Mouse (Mus musculus): ENCODE measurements around the gene Grik1. TPM values are rescaled to one million over a fixed set of nuclear protein-coding genes. Genes with fewer than 3 reads are reported as not detected.

The Grik1 gene
- polyA plus RNA-seq, 1 experiment from 2014 or later, result 0.39 TPM

- peak; percentile 79 for ATAC-seq (ENCODE audit: insufficient read depth)
- H3K9me3 ChIP-seq (ENCODE audit: low read depth, low read length), result no peaks in the 10 kb centered on the region
- no peak for TF ChIP-seq CTCF (IDR thresholded peaks at IDR 0.05; ENCODE audit: low read depth)
- H3K4me3 ChIP-seq (ENCODE audit: low read depth, low read length), result no peak overlapping the region
- 9% methylated on average over 1 of the region's 1 CpGs for WGBS
- no peak overlapping the region for H3K4me2 ChIP-seq
- no peak overlapping the region for H3K9ac ChIP-seq
- H3K4me1 ChIP-seq (ENCODE audit: insufficient read depth), result 0 out of 2 replicates have a peak, but pooled peaks cover 3% of the 10 kb centered on the region
- no peaks in the 10 kb centered on the region for H3K36me3 ChIP-seq (ENCODE audit: insufficient read depth)
- peak overlapping the region; percentile 48; the same call in 1 of the 2 replicates for H3K27ac ChIP-seq (ENCODE audit: low read depth)
- DNase-seq, result peak; percentile 35
- H3K27me3 ChIP-seq (ENCODE audit: insufficient read depth, low read length), result no peaks in the 10 kb centered on the region
Observed at GRCm38 (mm10) chr16:87917157-87917546, 372.9 kb downstream of the Grik1 start.

- no peaks in the 10 kb centered on the region for H3K27me3 ChIP-seq (ENCODE audit: insufficient read depth, low read length)
- TF ChIP-seq CTCF (IDR thresholded peaks at IDR 0.05; ENCODE audit: low read depth), result no peak
- ATAC-seq (ENCODE audit: insufficient read depth) (no peak), DNase-seq (no peak)
- H3K27ac ChIP-seq (ENCODE audit: low read depth), result peak overlapping the region; percentile 48; the same call in 1 of the 2 replicates
- 55% methylated on average over 6 of the region's 6 CpGs for WGBS
- no peak overlapping the region for H3K4me3 ChIP-seq (ENCODE audit: low read depth, low read length)
- H3K36me3 ChIP-seq (ENCODE audit: insufficient read depth), result no peaks in the 10 kb centered on the region
- H3K9me3 ChIP-seq (ENCODE audit: low read depth, low read length), result no peaks in the 10 kb centered on the region
- 0 out of 2 replicates have a peak, but pooled peaks cover 3% of the 10 kb centered on the region for H3K4me1 ChIP-seq (ENCODE audit: insufficient read depth)
- H3K9ac ChIP-seq, result no peak overlapping the region
- no peak overlapping the region for H3K4me2 ChIP-seq
Observed at GRCm38 (mm10) chr16:87916209-87917156, 373.6 kb downstream of the Grik1 start.

- H3K36me3 ChIP-seq (ENCODE audit: insufficient read depth), result no peaks in the 10 kb centered on the region
- H3K9ac ChIP-seq, result no peak overlapping the region
- no peak overlapping the region for H3K4me2 ChIP-seq
- H3K27me3 ChIP-seq (ENCODE audit: insufficient read depth, low read length), result no peaks in the 10 kb centered on the region
- H3K4me3 ChIP-seq (ENCODE audit: low read depth, low read length), result no peak overlapping the region
- 60% methylated on average over 4 of the region's 4 CpGs for WGBS
- DNase-seq, result no peak
- TF ChIP-seq CTCF (IDR thresholded peaks at IDR 0.05; ENCODE audit: low read depth), result no peak
- H3K9me3 ChIP-seq (ENCODE audit: low read depth, low read length), result no peaks in the 10 kb centered on the region
- no peak for ATAC-seq (ENCODE audit: insufficient read depth)
- H3K4me1 ChIP-seq (ENCODE audit: insufficient read depth), result 0 out of 2 replicates have a peak, but pooled peaks cover 3% of the 10 kb centered on the region
- no peak overlapping the region for H3K27ac ChIP-seq (ENCODE audit: low read depth)
Observed at GRCm38 (mm10) chr16:87915156-87915555, 374.9 kb downstream of the Grik1 start.

- TF ChIP-seq CTCF (IDR thresholded peaks at IDR 0.05; ENCODE audit: low read depth), result no peak
- Histone ChIP-seq H3K9ac (no peak overlapping the region), H3K36me3 (ENCODE audit: insufficient read depth) (no peaks in the 10 kb centered on the region), H3K4me3 (ENCODE audit: low read depth, low read length) (no peak overlapping the region), H3K27me3 (ENCODE audit: insufficient read depth, low read length) (no peaks in the 10 kb centered on the region), H3K4me2 (no peak overlapping the region), H3K4me1 (ENCODE audit: insufficient read depth) (0 out of 2 replicates have a peak, but pooled peaks cover 3% of the 10 kb centered on the region), H3K9me3 (ENCODE audit: low read depth, low read length) (no peaks in the 10 kb centered on the region), H3K27ac (ENCODE audit: low read depth) (no peak overlapping the region)
- ATAC-seq (ENCODE audit: insufficient read depth) (no peak), DNase-seq (no peak)
- WGBS, result 76% methylated on average over 5 of the region's 5 CpGs
Observed at GRCm38 (mm10) chr16:87913781-87914180, 376.3 kb downstream of the Grik1 start.

- Histone ChIP-seq H3K4me3 (ENCODE audit: low read depth, low read length) (no peak overlapping the region), H3K36me3 (ENCODE audit: insufficient read depth) (no peaks in the 10 kb centered on the region), H3K4me1 (ENCODE audit: insufficient read depth) (no peaks in the 10 kb centered on the region), H3K9ac (no peak overlapping the region), H3K27ac (ENCODE audit: low read depth) (no peak overlapping the region; the same call in 1 of the 2 replicates), H3K27me3 (ENCODE audit: insufficient read depth, low read length) (no peaks in the 10 kb centered on the region), H3K4me2 (no peak overlapping the region), H3K9me3 (ENCODE audit: low read depth, low read length) (no peaks in the 10 kb centered on the region)
- ATAC-seq (ENCODE audit: insufficient read depth), result no peak
- 25% methylated on average over 2 of the region's 2 CpGs for WGBS
- TF ChIP-seq CTCF (IDR thresholded peaks at IDR 0.05; ENCODE audit: low read depth), result no peak
- DNase-seq, result peak; percentile 37
Observed at GRCm38 (mm10) chr16:87911201-87911600, 378.9 kb downstream of the Grik1 start.

- DNase-seq, result peak; percentile 11
- Histone ChIP-seq H3K36me3 (ENCODE audit: insufficient read depth) (no peaks in the 10 kb centered on the region), H3K9me3 (ENCODE audit: low read depth, low read length) (no peaks in the 10 kb centered on the region), H3K27me3 (ENCODE audit: insufficient read depth, low read length) (no peaks in the 10 kb centered on the region), H3K9ac (no peak overlapping the region), H3K4me3 (ENCODE audit: low read depth, low read length) (no peak overlapping the region), H3K4me1 (ENCODE audit: insufficient read depth) (no peaks in the 10 kb centered on the region), H3K4me2 (no peak overlapping the region), H3K27ac (ENCODE audit: low read depth) (no peak overlapping the region)
- WGBS, result 49% methylated on average over 9 of the region's 9 CpGs
- no peak; the same call in 1 of the 2 replicates for ATAC-seq (ENCODE audit: insufficient read depth)
- no peak for TF ChIP-seq CTCF (IDR thresholded peaks at IDR 0.05; ENCODE audit: low read depth)
Observed at GRCm38 (mm10) chr16:87902049-87902448, 388.0 kb downstream of the Grik1 start.

GRCm38 (mm10) chr16:87901189-87901588, 388.9 kb downstream of the Grik1 start:
- H3K4me1 ChIP-seq (ENCODE audit: insufficient read depth), result no peaks in the 10 kb centered on the region
- TF ChIP-seq CTCF (IDR thresholded peaks at IDR 0.05; ENCODE audit: low read depth), result no peak
- no peak overlapping the region for H3K4me3 ChIP-seq (ENCODE audit: low read depth, low read length)
- DNase-seq (no peak), ATAC-seq (ENCODE audit: insufficient read depth) (no peak; the same call in 1 of the 2 replicates)
- H3K27ac ChIP-seq (ENCODE audit: low read depth), result no peak overlapping the region
- no peaks in the 10 kb centered on the region for H3K9me3 ChIP-seq (ENCODE audit: low read depth, low read length)
- WGBS, result 93% methylated on average over 2 of the region's 2 CpGs
- H3K27me3 ChIP-seq (ENCODE audit: insufficient read depth, low read length), result no peaks in the 10 kb centered on the region
- no peaks in the 10 kb centered on the region for H3K36me3 ChIP-seq (ENCODE audit: insufficient read depth)
- no peak overlapping the region for H3K9ac ChIP-seq
- no peak overlapping the region for H3K4me2 ChIP-seq

All from lung, embryonic 14.5 days (tissue).